Mouse (Mus musculus) hindbrain, embryonic 11.5 days (tissue): ENCODE results near the gene Cd302. TPM values are rescaled to one million over a fixed set of nuclear protein-coding genes. Genes with fewer than 3 reads are reported as not detected.

Experiments
- ATAC-seq: fragments of 200-750 bp; cut with Nextera tagmentation; 2 replicates; pipeline ENCODE4 v1.8.0; 2017; ENCODE audit warnings: mild to moderate bottlenecking, moderate TSS enrichment, moderate library complexity; ENCODE audit not compliant: low FRiP score
- DNase-seq: peaks from one replicate; pipeline ENCODE4 v3.0.0-alpha.2; 2015; ENCODE audit warnings: low spot score
- H3K27ac ChIP-seq: fragments of 300-500 bp; sonication (generic); 2 replicates; pipeline ENCODE4 v1.5.1; 2014; ENCODE audit warnings: mild to moderate bottlenecking, low read depth, low read length
- H3K27me3 ChIP-seq: fragments of 300-500 bp; sonication (generic); 2 replicates; pipeline ENCODE4 v1.6.1; 2014; ENCODE audit warnings: mild to moderate bottlenecking, low read length, moderate library complexity, mixed read lengths; ENCODE audit not compliant: control insufficient read depth, insufficient read depth
- H3K36me3 ChIP-seq: fragments of 300-500 bp; sonication (generic); 2 replicates; pipeline ENCODE4 v1.6.1; 2014; ENCODE audit warnings: mild to moderate bottlenecking, low read length, moderate library complexity, mixed read lengths; ENCODE audit not compliant: control insufficient read depth, insufficient read depth
- H3K4me1 ChIP-seq: fragments of 300-500 bp; sonication (generic); replicated peaks from 2 replicates; pipeline ENCODE4 v1.6.1; 2014; ENCODE audit warnings: low read length, mixed read lengths; ENCODE audit not compliant: control insufficient read depth, insufficient read depth
- H3K4me2 ChIP-seq: fragments of 300-500 bp; sonication (generic); replicated peaks from 2 replicates; pipeline ENCODE4 v1.6.1; 2014; ENCODE audit warnings: mild to moderate bottlenecking, low read depth, low read length
- H3K4me3 ChIP-seq: fragments of 300-500 bp; sonication (generic); 2 replicates; pipeline ENCODE4 v1.5.1; 2014; ENCODE audit warnings: low read depth, low read length
- H3K9ac ChIP-seq: fragments of 300-500 bp; sonication (generic); 2 replicates; pipeline ENCODE4 v1.6.1; 2014; ENCODE audit warnings: low read depth, low read length
- H3K9me3 ChIP-seq: fragments of 300-500 bp; sonication (generic); 2 replicates; pipeline ENCODE4 v1.6.1; 2016; ENCODE audit warnings: low read length; ENCODE audit not compliant: control insufficient read depth
- WGBS: fragments of 180-500 bp; shearing (Covaris S2); extraction: QIAGEN DNeasy Blood & Tissue Kit; methylation state at CpG from one replicate; pipeline ENCODE4 v1.1.7; 2014; 5-methylcytosine and 5-hydroxymethylcytosine counted together
- polyA plus RNA-seq: library from polyadenylated mRNA; unstranded; fragments of >200 nt; fragmentation: Nextera tagmentation; extraction: Ambion mirVana; gene quantifications from 2 replicates; pipeline ENCODE4 v1.2.1, GENCODE M21; 2014

Gene Cd302
- polyA plus RNA-seq, 1 experiment from 2014 or later = 21.2 TPM

DNA sequence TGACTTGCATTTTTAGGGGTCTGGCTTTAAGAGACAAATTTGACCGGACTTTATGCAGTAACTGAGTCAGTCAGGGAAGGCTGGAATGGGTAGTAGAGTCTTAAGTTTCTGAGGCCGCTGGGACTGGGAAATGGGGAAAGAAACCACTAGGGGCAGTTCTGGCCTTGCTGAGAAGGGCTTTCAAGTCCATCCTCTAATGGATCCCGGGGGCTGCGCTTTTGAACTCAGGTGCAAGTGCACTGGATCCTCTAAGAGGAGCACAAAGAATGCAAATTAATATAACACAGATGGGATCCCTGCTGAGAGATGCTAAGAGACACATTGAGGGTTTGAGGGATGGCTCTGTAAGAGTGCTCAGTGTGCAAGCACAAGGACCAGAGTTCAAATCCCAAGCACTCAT, 7.1 kb upstream of the Cd302 start:
- Histone ChIP-seq H3K9ac (no peak overlapping the region), H3K4me3 (no peak overlapping the region), H3K9me3 (no peaks in the 10 kb centered on the region), H3K36me3 (no peaks in the 10 kb centered on the region), H3K27ac (no peak overlapping the region), H3K27me3 (no peaks in the 10 kb centered on the region), H3K4me1 (no peaks in the 10 kb centered on the region), H3K4me2 (no peak overlapping the region)
- no peak for ATAC-seq
- DNase-seq = no peak
- WGBS = 83% methylated on average over 4 of the region's 4 CpGs

DNA sequence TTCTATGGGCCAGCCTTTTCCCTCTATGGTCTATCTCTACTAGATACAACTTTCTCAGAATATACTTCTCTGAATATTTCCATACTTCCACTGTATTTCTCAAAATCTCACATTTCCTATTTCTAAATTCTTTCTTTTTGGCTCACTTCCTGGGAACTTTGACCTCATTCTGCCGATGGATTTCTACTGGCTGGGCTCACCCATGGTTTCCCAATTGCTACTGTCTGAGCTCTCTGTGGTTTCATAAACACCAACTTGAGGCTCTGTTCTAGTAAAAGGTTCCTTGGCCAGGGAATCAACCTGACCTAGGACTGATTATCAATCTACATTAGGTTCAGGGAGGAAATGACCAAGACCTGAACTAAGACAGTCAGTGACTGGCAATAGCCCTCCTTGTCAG, 5.2 kb upstream of the Cd302 start:
- Histone ChIP-seq H3K4me3 (no peak overlapping the region), H3K27ac (no peak overlapping the region), H3K4me1 (no peaks in the 10 kb centered on the region), H3K27me3 (no peaks in the 10 kb centered on the region), H3K36me3 (no peaks in the 10 kb centered on the region), H3K9ac (no peak overlapping the region), H3K4me2 (no peak overlapping the region), H3K9me3 (no peaks in the 10 kb centered on the region)
- no peak for DNase-seq
- WGBS = 88% methylated on average over 1 of the region's 1 CpGs
- ATAC-seq = no peak

DNA sequence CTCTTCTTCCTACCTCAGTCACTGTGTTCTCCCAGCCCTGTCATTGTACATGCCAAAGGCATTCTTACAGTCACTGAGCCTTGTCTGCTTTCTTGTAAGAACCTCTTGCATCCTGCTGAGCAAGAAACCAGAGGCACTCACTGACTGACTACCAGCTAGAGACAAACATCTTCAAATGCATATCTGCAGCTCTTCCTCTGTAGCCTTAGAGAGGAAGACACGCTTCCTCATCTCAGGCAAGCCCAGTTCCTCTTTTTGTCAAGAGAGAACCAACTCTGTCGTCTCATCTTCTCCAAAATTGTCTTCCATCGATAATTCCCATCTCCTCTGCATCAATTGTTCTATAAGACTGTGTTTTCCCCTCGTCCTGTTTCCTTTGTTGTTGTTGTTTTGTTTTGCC, 4.3 kb upstream of the Cd302 start:
- H3K4me1 ChIP-seq = no peaks in the 10 kb centered on the region
- H3K36me3 ChIP-seq = no peaks in the 10 kb centered on the region
- DNase-seq = no peak
- no peak overlapping the region for H3K4me2 ChIP-seq
- H3K9me3 ChIP-seq = no peaks in the 10 kb centered on the region
- no peak for ATAC-seq
- H3K27me3 ChIP-seq = no peaks in the 10 kb centered on the region
- no peak overlapping the region for H3K4me3 ChIP-seq
- WGBS = 83% methylated on average over 4 of the region's 4 CpGs
- no peak overlapping the region for H3K9ac ChIP-seq
- no peak overlapping the region for H3K27ac ChIP-seq

GRCm38 (mm10) chr2:60285107-60285617, 874 bp upstream of the Cd302 start:
- H3K27ac ChIP-seq = no peak overlapping the region
- 92% methylated on average over 8 of the region's 8 CpGs for WGBS
- no peaks in the 10 kb centered on the region for H3K9me3 ChIP-seq
- DNase-seq = no peak
- H3K4me1 ChIP-seq = no peaks in the 10 kb centered on the region
- no peak for ATAC-seq
- no peak overlapping the region for H3K4me3 ChIP-seq
- H3K36me3 ChIP-seq = no peaks in the 10 kb centered on the region
- no peaks in the 10 kb centered on the region for H3K27me3 ChIP-seq
- no peak overlapping the region for H3K9ac ChIP-seq
- H3K4me2 ChIP-seq = no peak overlapping the region

DNA sequence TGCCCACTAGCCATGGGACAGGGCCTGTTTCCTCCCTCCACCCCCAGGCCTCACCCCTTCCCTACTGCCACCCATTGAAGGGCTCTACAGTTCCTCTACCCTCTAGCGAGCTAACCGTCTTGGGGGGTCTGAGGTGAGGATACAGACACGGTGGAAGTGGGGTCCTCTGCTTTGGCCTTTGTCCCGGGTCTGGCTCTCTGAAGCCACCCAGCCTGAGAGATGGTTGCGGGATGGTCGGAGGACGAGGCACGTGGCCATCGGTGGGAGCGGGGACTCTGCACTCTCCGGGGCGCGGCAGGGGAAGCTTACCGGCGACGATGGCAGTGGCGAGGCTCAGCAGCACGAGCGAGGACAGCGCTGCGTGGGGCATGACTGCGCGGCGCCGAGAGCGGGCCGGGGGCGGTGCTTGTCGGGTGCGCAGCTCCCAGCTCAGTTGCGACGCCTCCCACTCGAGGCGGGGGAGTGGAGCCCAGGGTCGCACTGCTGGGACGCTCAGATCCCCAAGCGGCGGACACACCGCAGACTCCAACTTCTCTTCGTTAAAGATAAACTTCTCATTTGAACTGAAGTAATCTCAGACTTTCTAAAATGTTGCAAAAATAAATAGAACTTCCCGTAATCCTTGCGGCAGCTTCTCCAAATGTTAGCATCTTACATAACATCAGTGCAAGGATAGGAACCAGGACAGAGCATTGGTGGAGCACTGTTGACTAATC, 379 bp downstream of the Cd302 start:
- Histone ChIP-seq H3K4me1 (no peaks in the 10 kb centered on the region), H3K4me3 (peak overlapping the region; percentile 36), H3K4me2 (peak overlapping the region; percentile 84), H3K9ac (peak overlapping the region; percentile 49), H3K9me3 (no peaks in the 10 kb centered on the region), H3K27ac (no peak overlapping the region), H3K27me3 (no peaks in the 10 kb centered on the region), H3K36me3 (no peaks in the 10 kb centered on the region)
- 3% methylated on average over 42 of the region's 42 CpGs for WGBS
- ATAC-seq (peak; percentile 86), DNase-seq (peak; percentile 60)

DNA sequence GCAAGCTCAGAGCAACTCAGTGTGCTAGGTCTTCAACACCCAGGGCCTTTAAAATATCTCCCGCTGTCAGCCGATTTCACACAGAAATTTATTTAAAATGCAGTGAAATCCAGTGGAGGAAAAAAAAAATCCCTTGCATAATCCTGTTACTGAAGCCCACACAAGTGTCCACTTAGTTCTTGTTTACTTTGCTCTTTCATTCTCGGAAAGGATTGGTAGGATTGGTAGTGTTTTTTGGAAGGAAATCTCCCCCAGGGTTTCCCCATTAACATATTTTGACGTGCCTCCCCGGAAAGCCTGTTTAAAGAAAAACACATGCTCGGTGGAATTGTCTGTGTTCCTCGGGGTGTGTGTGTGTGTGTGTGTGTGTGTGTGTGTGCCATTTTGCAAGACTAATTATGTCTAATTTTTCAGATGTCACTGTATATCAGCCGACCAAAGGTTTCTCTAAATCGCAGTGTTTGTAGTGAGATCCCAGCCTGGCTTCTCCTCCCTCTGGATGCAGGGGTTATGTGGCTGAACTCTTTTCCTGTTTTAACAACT, 1.0 kb downstream of the Cd302 start:
- Histone ChIP-seq H3K9ac (peak overlapping the region; percentile 49), H3K4me2 (peak overlapping the region; percentile 84), H3K9me3 (no peaks in the 10 kb centered on the region), H3K4me3 (peak overlapping the region; percentile 36), H3K27ac (no peak overlapping the region), H3K4me1 (no peaks in the 10 kb centered on the region), H3K27me3 (no peaks in the 10 kb centered on the region), H3K36me3 (no peaks in the 10 kb centered on the region)
- WGBS = 10% methylated on average over 9 of the region's 9 CpGs
- ATAC-seq = no peak; the same call in 1 of the 2 replicates
- no peak for DNase-seq

GRCm38 (mm10) chr2:60282625-60283024, 1.7 kb downstream of the Cd302 start:
- Histone ChIP-seq H3K36me3 (no peaks in the 10 kb centered on the region), H3K27me3 (no peaks in the 10 kb centered on the region), H3K4me3 (no peak overlapping the region), H3K9ac (no peak overlapping the region), H3K27ac (no peak overlapping the region), H3K4me2 (no peak overlapping the region), H3K4me1 (no peaks in the 10 kb centered on the region), H3K9me3 (no peaks in the 10 kb centered on the region)
- DNase-seq = no peak
- ATAC-seq = no peak
- 74% methylated on average over 4 of the region's 4 CpGs for WGBS

DNA sequence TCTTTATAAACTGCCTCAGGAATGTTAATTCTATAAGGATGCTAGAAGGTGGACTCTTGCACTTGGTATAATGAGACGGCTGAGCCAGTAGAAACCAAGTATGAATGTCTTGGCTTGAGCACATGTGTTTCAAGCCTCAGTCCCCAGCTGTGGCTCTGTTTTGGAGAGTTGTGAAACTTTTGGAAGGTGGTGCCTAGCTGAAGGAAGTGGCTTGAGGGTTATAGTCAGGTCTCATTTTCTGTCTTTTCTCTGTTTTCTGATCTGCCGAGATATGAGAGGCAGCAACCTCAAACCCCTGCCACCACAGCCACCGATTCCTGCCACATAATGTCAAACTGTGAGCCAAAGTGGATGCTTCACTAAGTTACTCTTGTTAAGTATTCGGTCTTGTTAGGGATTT, 5.7 kb downstream of the Cd302 start:
- DNase-seq (no peak), ATAC-seq (no peak)
- Histone ChIP-seq H3K9me3 (no peaks in the 10 kb centered on the region), H3K4me2 (no peak overlapping the region), H3K27me3 (no peaks in the 10 kb centered on the region), H3K4me1 (no peaks in the 10 kb centered on the region), H3K9ac (no peak overlapping the region), H3K36me3 (no peaks in the 10 kb centered on the region), H3K4me3 (no peak overlapping the region), H3K27ac (no peak overlapping the region)
- WGBS = 92% methylated on average over 4 of the region's 4 CpGs

DNA sequence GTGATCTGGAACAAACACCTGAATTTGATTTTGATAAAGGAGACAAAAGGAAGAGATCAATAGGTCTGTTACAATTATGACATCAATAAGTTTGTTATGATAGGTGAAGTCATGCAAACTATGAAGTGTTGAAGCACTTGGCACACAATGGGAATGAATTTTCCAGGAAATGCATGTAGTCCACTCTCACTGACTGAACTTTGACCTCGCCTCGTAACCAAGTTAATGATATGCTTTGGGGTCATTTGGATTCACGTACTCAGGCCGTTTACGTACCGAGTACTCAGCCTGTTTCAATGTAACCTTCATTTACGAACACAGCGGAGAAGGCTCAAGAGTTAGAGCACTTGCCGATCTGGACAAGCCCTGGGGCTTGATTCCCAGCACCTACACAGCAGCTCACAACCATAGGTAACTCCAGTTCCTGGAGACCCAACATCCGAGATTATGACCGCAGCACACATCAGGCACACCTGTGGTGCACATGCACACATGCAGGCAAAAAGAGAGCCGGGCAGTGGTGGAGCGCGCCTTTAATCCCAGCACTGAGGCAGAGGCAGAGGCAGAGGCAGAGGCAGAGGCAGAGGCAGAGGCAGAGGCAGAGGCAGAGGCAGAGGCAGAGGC, 14.3 kb downstream of the Cd302 start:
- no peak overlapping the region for H3K9ac ChIP-seq
- H3K4me3 ChIP-seq = no peak overlapping the region
- no peaks in the 10 kb centered on the region for H3K27me3 ChIP-seq
- 91% methylated on average over 14 of the region's 14 CpGs for WGBS
- ATAC-seq (no peak), DNase-seq (no peak)
- no peak overlapping the region for H3K27ac ChIP-seq
- no peak overlapping the region for H3K4me2 ChIP-seq
- H3K4me1 ChIP-seq = no peaks in the 10 kb centered on the region
- no peaks in the 10 kb centered on the region for H3K9me3 ChIP-seq
- no peaks in the 10 kb centered on the region for H3K36me3 ChIP-seq
